Mouse (Mus musculus): ENCODE measurements around the gene Gabpa. TPM values are rescaled to one million over a fixed set of nuclear protein-coding genes. Genes with fewer than 3 reads are reported as not detected.

Gene Gabpa
- polyA plus RNA-seq, 1 experiment from 2014 or later: 39.4 TPM

- 86% methylated on average over 3 of the region's 3 CpGs for WGBS
- H3K4me3 ChIP-seq (ENCODE audit: low read length): no peak overlapping the region
- ATAC-seq (ENCODE audit: low read depth): no peak
- H3K9ac ChIP-seq (ENCODE audit: low read length): no peak overlapping the region
- H3K4me2 ChIP-seq (ENCODE audit: low read depth, low read length): no peak overlapping the region
- H3K9me3 ChIP-seq (ENCODE audit: control insufficient read depth, low read length): no peaks in the 10 kb centered on the region
- H3K27me3 ChIP-seq (ENCODE audit: control insufficient read depth, insufficient read depth, low read depth, low read length): no peaks in the 10 kb centered on the region
- no peaks in the 10 kb centered on the region for H3K36me3 ChIP-seq (ENCODE audit: control insufficient read depth, insufficient read depth, low read length)
- H3K27ac ChIP-seq (ENCODE audit: low read length): no peak overlapping the region
- no peaks in the 10 kb centered on the region for H3K4me1 ChIP-seq (replicated peaks; ENCODE audit: control insufficient read depth, insufficient read depth, low read length)
These were observed 28.6 kb upstream of the Gabpa start for GRCm38 (mm10) chr16:84806175-84806574.

- Histone ChIP-seq H3K36me3 (ENCODE audit: control insufficient read depth, insufficient read depth, low read length) (no peaks in the 10 kb centered on the region), H3K9me3 (ENCODE audit: control insufficient read depth, low read length) (no peaks in the 10 kb centered on the region), H3K27me3 (ENCODE audit: control insufficient read depth, insufficient read depth, low read depth, low read length) (no peaks in the 10 kb centered on the region), H3K4me2 (ENCODE audit: low read depth, low read length) (no peak overlapping the region), H3K4me1 (replicated peaks; ENCODE audit: control insufficient read depth, insufficient read depth, low read length) (no peaks in the 10 kb centered on the region), H3K27ac (ENCODE audit: low read length) (no peak overlapping the region), H3K9ac (ENCODE audit: low read length) (no peak overlapping the region), H3K4me3 (ENCODE audit: low read length) (no peak overlapping the region)
- WGBS: 86% methylated on average over 7 of the region's 7 CpGs
- ATAC-seq (ENCODE audit: low read depth): no peak
These were observed 26.9 kb upstream of the Gabpa start for GRCm38 (mm10) chr16:84807874-84808273.

- Histone ChIP-seq H3K27me3 (ENCODE audit: control insufficient read depth, insufficient read depth, low read depth, low read length) (no peaks in the 10 kb centered on the region), H3K4me3 (ENCODE audit: low read length) (no peak overlapping the region), H3K4me2 (ENCODE audit: low read depth, low read length) (no peak overlapping the region), H3K36me3 (ENCODE audit: control insufficient read depth, insufficient read depth, low read length) (no peaks in the 10 kb centered on the region), H3K9me3 (ENCODE audit: control insufficient read depth, low read length) (no peaks in the 10 kb centered on the region), H3K9ac (ENCODE audit: low read length) (no peak overlapping the region), H3K27ac (ENCODE audit: low read length) (no peak overlapping the region), H3K4me1 (replicated peaks; ENCODE audit: control insufficient read depth, insufficient read depth, low read length) (no peaks in the 10 kb centered on the region)
- 83% methylated on average over 1 of the region's 1 CpGs for WGBS
- ATAC-seq (ENCODE audit: low read depth): no peak
These were observed 24.5 kb upstream of the Gabpa start for GRCm38 (mm10) chr16:84810254-84810653.

- H3K4me2 ChIP-seq (ENCODE audit: low read depth, low read length): no peak overlapping the region
- H3K27me3 ChIP-seq (ENCODE audit: control insufficient read depth, insufficient read depth, low read depth, low read length): no peaks in the 10 kb centered on the region
- no peaks in the 10 kb centered on the region for H3K36me3 ChIP-seq (ENCODE audit: control insufficient read depth, insufficient read depth, low read length)
- no peaks in the 10 kb centered on the region for H3K4me1 ChIP-seq (replicated peaks; ENCODE audit: control insufficient read depth, insufficient read depth, low read length)
- H3K9me3 ChIP-seq (ENCODE audit: control insufficient read depth, low read length): no peaks in the 10 kb centered on the region
- no peak overlapping the region for H3K9ac ChIP-seq (ENCODE audit: low read length)
- 66% methylated on average over 8 of the region's 8 CpGs for WGBS
- no peak overlapping the region for H3K27ac ChIP-seq (ENCODE audit: low read length)
- ATAC-seq (ENCODE audit: low read depth): no peak
- no peak overlapping the region for H3K4me3 ChIP-seq (ENCODE audit: low read length)
These were observed 20.9 kb upstream of the Gabpa start for GRCm38 (mm10) chr16:84813852-84814251.

- Histone ChIP-seq H3K27me3 (ENCODE audit: control insufficient read depth, insufficient read depth, low read depth, low read length) (no peaks in the 10 kb centered on the region), H3K9me3 (ENCODE audit: control insufficient read depth, low read length) (no peaks in the 10 kb centered on the region), H3K9ac (ENCODE audit: low read length) (no peak overlapping the region), H3K4me3 (ENCODE audit: low read length) (no peak overlapping the region), H3K4me1 (replicated peaks; ENCODE audit: control insufficient read depth, insufficient read depth, low read length) (no peaks in the 10 kb centered on the region), H3K36me3 (ENCODE audit: control insufficient read depth, insufficient read depth, low read length) (no peaks in the 10 kb centered on the region), H3K27ac (ENCODE audit: low read length) (no peak overlapping the region), H3K4me2 (ENCODE audit: low read depth, low read length) (no peak overlapping the region)
- ATAC-seq (ENCODE audit: low read depth): no peak
- 69% methylated on average over 8 of the region's 8 CpGs for WGBS
These were observed 20.2 kb upstream of the Gabpa start for GRCm38 (mm10) chr16:84814511-84814910.

GRCm38 (mm10) chr16:84817423-84817822 lies 17.3 kb upstream of the Gabpa start:
- no peak overlapping the region for H3K4me3 ChIP-seq (ENCODE audit: low read length)
- no peaks in the 10 kb centered on the region for H3K9me3 ChIP-seq (ENCODE audit: control insufficient read depth, low read length)
- WGBS: 38% methylated on average over 7 of the region's 7 CpGs
- H3K9ac ChIP-seq (ENCODE audit: low read length): no peak overlapping the region
- no peaks in the 10 kb centered on the region for H3K4me1 ChIP-seq (replicated peaks; ENCODE audit: control insufficient read depth, insufficient read depth, low read length)
- no peak overlapping the region for H3K4me2 ChIP-seq (ENCODE audit: low read depth, low read length)
- no peak overlapping the region for H3K27ac ChIP-seq (ENCODE audit: low read length)
- no peaks in the 10 kb centered on the region; the same call in 1 of the 2 replicates for H3K36me3 ChIP-seq (ENCODE audit: control insufficient read depth, insufficient read depth, low read length)
- no peak for ATAC-seq (ENCODE audit: low read depth)
- no peaks in the 10 kb centered on the region for H3K27me3 ChIP-seq (ENCODE audit: control insufficient read depth, insufficient read depth, low read depth, low read length)

- peak; percentile 79 for ATAC-seq (ENCODE audit: low read depth)
- WGBS: 60% methylated on average over 6 of the region's 6 CpGs
- Histone ChIP-seq H3K9me3 (ENCODE audit: control insufficient read depth, low read length) (no peaks in the 10 kb centered on the region), H3K27ac (ENCODE audit: low read length) (no peak overlapping the region), H3K4me1 (replicated peaks; ENCODE audit: control insufficient read depth, insufficient read depth, low read length) (no peaks in the 10 kb centered on the region), H3K4me3 (ENCODE audit: low read length) (no peak overlapping the region), H3K9ac (ENCODE audit: low read length) (no peak overlapping the region), H3K4me2 (ENCODE audit: low read depth, low read length) (no peak overlapping the region), H3K36me3 (ENCODE audit: control insufficient read depth, insufficient read depth, low read length) (peaks cover 29% of the 10 kb centered on the region), H3K27me3 (ENCODE audit: control insufficient read depth, insufficient read depth, low read depth, low read length) (no peaks in the 10 kb centered on the region)
These were observed 9.7 kb upstream of the Gabpa start for GRCm38 (mm10) chr16:84825009-84825408.

- H3K27me3 ChIP-seq (ENCODE audit: control insufficient read depth, insufficient read depth, low read depth, low read length): no peaks in the 10 kb centered on the region
- whole genome bisulfite sequencing: 81% methylated on average over 5 of the region's 5 CpGs
- no peak overlapping the region for H3K4me3 ChIP-seq (ENCODE audit: low read length)
- no peak overlapping the region for H3K9ac ChIP-seq (ENCODE audit: low read length)
- H3K27ac ChIP-seq (ENCODE audit: low read length): no peak overlapping the region
- H3K4me1 ChIP-seq (replicated peaks; ENCODE audit: control insufficient read depth, insufficient read depth, low read length): peaks cover 3% of the 10 kb centered on the region; the same call in 1 of the 2 replicates
- no peak overlapping the region for H3K4me2 ChIP-seq (ENCODE audit: low read depth, low read length)
- peaks cover 39% of the 10 kb centered on the region for H3K36me3 ChIP-seq (ENCODE audit: control insufficient read depth, insufficient read depth, low read length)
- no peaks in the 10 kb centered on the region for H3K9me3 ChIP-seq (ENCODE audit: control insufficient read depth, low read length)
- ATAC-seq (ENCODE audit: low read depth): no peak
These were observed 3.0 kb upstream of the Gabpa start for GRCm38 (mm10) chr16:84831696-84832095.

GRCm38 (mm10) chr16:84832736-84833135 lies 2.0 kb upstream of the Gabpa start:
- H3K27me3 ChIP-seq (ENCODE audit: control insufficient read depth, insufficient read depth, low read depth, low read length): no peaks in the 10 kb centered on the region
- H3K36me3 ChIP-seq (ENCODE audit: control insufficient read depth, insufficient read depth, low read length): peaks cover 30% of the 10 kb centered on the region
- no peak for ATAC-seq (ENCODE audit: low read depth)
- peaks cover 3% of the 10 kb centered on the region; the same call in 1 of the 2 replicates for H3K4me1 ChIP-seq (replicated peaks; ENCODE audit: control insufficient read depth, insufficient read depth, low read length)
- no peak overlapping the region for H3K4me3 ChIP-seq (ENCODE audit: low read length)
- WGBS: 93% methylated on average over 5 of the region's 5 CpGs
- no peak overlapping the region for H3K27ac ChIP-seq (ENCODE audit: low read length)
- H3K9me3 ChIP-seq (ENCODE audit: control insufficient read depth, low read length): no peaks in the 10 kb centered on the region
- no peak overlapping the region for H3K4me2 ChIP-seq (ENCODE audit: low read depth, low read length)
- H3K9ac ChIP-seq (ENCODE audit: low read length): no peak overlapping the region

- Histone ChIP-seq H3K9ac (ENCODE audit: low read length) (peak overlapping the region; percentile 100), H3K27me3 (ENCODE audit: control insufficient read depth, insufficient read depth, low read depth, low read length) (no peaks in the 10 kb centered on the region), H3K9me3 (ENCODE audit: control insufficient read depth, low read length) (no peaks in the 10 kb centered on the region), H3K4me1 (replicated peaks; ENCODE audit: control insufficient read depth, insufficient read depth, low read length) (peaks cover 3% of the 10 kb centered on the region; the same call in 1 of the 2 replicates), H3K27ac (ENCODE audit: low read length) (peak overlapping the region; percentile 99), H3K4me3 (ENCODE audit: low read length) (peak overlapping the region; percentile 96), H3K36me3 (ENCODE audit: control insufficient read depth, insufficient read depth, low read length) (peaks cover 22% of the 10 kb centered on the region), H3K4me2 (ENCODE audit: low read depth, low read length) (peak overlapping the region; percentile 76)
- WGBS: under 1% methylated on average over 22 of the region's 22 CpGs
- ATAC-seq (ENCODE audit: low read depth): no peak
These were observed 381 bp upstream of the Gabpa start for GRCm38 (mm10) chr16:84834344-84834743.

Measured in lung, embryonic 16.5 days (tissue).